Mouse (Mus musculus): Measurements from ENCODE around the gene Atg7. TPM values are rescaled to one million over a fixed set of nuclear protein-coding genes. Genes with fewer than 3 reads are reported as not detected.

Gene Atg7
- polyA plus RNA-seq, 1 experiment: not detected

DNA sequence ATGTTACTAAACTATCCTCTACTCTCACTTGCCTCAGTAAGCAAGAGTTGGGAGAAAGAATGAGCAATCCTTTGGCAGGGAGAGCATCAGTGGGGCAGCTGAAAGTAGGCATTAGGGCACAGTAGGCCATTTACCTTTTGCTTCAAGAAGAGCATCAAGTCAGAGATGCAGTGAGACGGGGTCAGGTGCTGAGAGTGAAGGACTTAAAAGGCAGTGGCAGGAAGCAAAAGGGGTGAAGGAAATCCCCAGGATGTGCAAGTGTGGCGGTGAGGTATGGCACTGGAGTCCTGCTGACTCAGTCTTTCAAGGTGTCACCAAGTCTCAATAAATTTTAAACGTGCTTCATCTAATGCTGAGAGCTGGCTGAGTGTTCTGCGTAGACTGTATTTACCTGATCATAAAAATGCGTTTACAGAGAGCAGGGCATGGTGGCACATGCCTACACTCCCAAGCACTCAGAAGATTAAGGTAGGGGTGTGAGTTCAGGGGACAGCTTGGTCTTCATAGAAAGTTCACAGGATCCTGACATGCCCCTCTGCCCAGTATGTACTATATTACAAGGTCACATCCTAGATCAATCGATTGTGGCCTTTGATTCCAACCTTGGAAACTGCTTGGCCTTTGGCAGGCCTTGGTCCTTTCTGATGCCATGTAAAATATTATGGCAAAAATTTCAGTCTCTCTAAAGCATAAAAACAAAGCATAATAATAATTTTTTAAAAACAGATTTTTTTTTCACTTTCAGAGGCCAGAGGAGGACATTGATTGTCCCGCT is 14.1 kb downstream of the Atg7 start:
- peaks cover 5% of the 10 kb centered on the region for H3K4me1 ChIP-seq (ENCODE audit: control insufficient read depth, insufficient read depth, low read length)
- 93% methylated on average over 7 of the region's 7 CpGs for WGBS
- TF ChIP-seq POLR2A (IDR thresholded peaks at IDR 0.05; ENCODE audit: insufficient read depth, low read depth, low read length): no peak
- TF ChIP-seq CTCF (IDR thresholded peaks at IDR 0.05; ENCODE audit: insufficient read depth, low read depth, low read length): no peak
- H3K4me3 ChIP-seq (ENCODE audit: insufficient read depth, low read depth, low read length): no peak overlapping the region
- no peak overlapping the region for H3K27ac ChIP-seq (ENCODE audit: insufficient read depth, low read depth, low read length)

DNA sequence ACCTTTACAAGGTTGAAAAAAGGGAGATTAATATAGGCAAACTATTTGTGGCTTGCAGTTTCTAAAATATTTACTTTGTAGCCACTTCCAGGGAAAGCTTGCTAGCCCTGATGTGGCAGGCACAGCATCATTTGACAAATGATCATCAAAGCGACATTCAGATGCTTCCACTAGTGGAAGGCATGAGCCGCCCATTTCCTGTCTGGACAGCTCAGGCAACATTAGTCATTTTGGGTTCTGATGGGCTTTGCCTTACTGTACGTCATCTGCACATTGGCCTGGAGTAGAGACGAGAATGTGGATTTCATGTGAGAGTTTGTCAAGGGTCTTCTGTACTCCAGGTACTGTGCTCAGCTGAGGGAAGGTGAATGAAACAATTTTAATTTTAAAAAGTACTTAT is 14.9 kb downstream of the Atg7 start:
- WGBS: 96% methylated on average over 4 of the region's 4 CpGs
- TF ChIP-seq CTCF (IDR thresholded peaks at IDR 0.05; ENCODE audit: insufficient read depth, low read depth, low read length): no peak
- TF ChIP-seq POLR2A (IDR thresholded peaks at IDR 0.05; ENCODE audit: insufficient read depth, low read depth, low read length): no peak
- H3K27ac ChIP-seq (ENCODE audit: insufficient read depth, low read depth, low read length): no peak overlapping the region
- H3K4me3 ChIP-seq (ENCODE audit: insufficient read depth, low read depth, low read length): no peak overlapping the region
- H3K4me1 ChIP-seq (ENCODE audit: control insufficient read depth, insufficient read depth, low read length): peaks cover 2% of the 10 kb centered on the region; the same call in 1 of the 2 replicates

DNA sequence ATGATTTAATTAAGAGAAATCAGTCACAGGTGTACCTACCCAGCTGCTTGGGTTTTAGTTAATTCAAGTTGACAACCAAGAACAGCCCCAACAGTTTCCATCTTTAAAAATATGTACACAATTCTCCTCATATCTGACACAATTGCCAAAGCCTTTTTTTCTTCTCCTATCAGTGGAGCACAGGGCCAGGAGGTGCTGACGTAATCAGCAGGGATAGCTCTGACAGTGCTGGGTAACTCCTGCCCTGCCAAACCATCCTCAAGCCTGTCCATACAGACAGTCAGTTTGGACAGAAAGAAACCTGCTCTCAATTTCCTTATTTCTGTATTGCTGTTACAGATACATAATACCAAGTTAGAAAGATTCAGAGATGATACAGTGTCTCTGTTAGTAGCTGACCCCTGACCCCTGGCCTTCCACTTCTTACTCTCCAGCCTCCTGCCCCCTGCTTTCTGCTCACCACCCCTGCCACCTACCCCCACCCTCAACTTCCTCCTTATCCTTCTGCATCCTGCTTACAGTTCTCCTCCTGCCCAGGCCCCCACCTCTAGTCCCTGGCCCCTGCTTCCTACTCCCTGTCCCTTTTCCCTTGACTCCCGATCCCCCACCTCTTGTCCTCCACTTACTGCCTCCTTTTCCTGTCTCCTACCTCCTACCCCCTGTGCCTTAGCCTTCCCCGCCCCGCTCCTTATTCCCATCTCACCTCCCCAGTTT is 16.5 kb downstream of the Atg7 start:
- 88% methylated on average over 4 of the region's 4 CpGs for WGBS
- Histone ChIP-seq H3K4me1 (ENCODE audit: control insufficient read depth, insufficient read depth, low read length) (no peaks in the 10 kb centered on the region), H3K4me3 (ENCODE audit: insufficient read depth, low read depth, low read length) (no peak overlapping the region), H3K27ac (ENCODE audit: insufficient read depth, low read depth, low read length) (no peak overlapping the region)
- TF ChIP-seq POLR2A (IDR thresholded peaks at IDR 0.05; ENCODE audit: insufficient read depth, low read depth, low read length) (no peak), CTCF (IDR thresholded peaks at IDR 0.05; ENCODE audit: insufficient read depth, low read depth, low read length) (no peak)

GRCm38 (mm10) chr6:114659992-114660800 is 17.3 kb downstream of the Atg7 start:
- TF ChIP-seq CTCF (IDR thresholded peaks at IDR 0.05; ENCODE audit: insufficient read depth, low read depth, low read length) (no peak), POLR2A (IDR thresholded peaks at IDR 0.05; ENCODE audit: insufficient read depth, low read depth, low read length) (no peak)
- WGBS: 80% methylated on average over 5 of the region's 5 CpGs
- H3K4me3 ChIP-seq (ENCODE audit: insufficient read depth, low read depth, low read length): no peak overlapping the region
- no peak overlapping the region for H3K27ac ChIP-seq (ENCODE audit: insufficient read depth, low read depth, low read length)
- H3K4me1 ChIP-seq (ENCODE audit: control insufficient read depth, insufficient read depth, low read length): no peaks in the 10 kb centered on the region

- H3K4me3 ChIP-seq (ENCODE audit: insufficient read depth, low read depth, low read length): no peak overlapping the region
- no peaks in the 10 kb centered on the region for H3K4me1 ChIP-seq (ENCODE audit: control insufficient read depth, insufficient read depth, low read length)
- 66% methylated on average over 2 of the region's 2 CpGs for WGBS
- TF ChIP-seq POLR2A (IDR thresholded peaks at IDR 0.05; ENCODE audit: insufficient read depth, low read depth, low read length) (no peak), CTCF (IDR thresholded peaks at IDR 0.05; ENCODE audit: insufficient read depth, low read depth, low read length) (no peak)
- no peak overlapping the region for H3K27ac ChIP-seq (ENCODE audit: insufficient read depth, low read depth, low read length)
These were observed 20.8 kb downstream of the Atg7 start for GRCm38 (mm10) chr6:114663707-114664106.

GRCm38 (mm10) chr6:114664716-114665115 is 21.8 kb downstream of the Atg7 start:
- Histone ChIP-seq H3K27ac (ENCODE audit: insufficient read depth, low read depth, low read length) (no peak overlapping the region), H3K4me3 (ENCODE audit: insufficient read depth, low read depth, low read length) (no peak overlapping the region), H3K4me1 (ENCODE audit: control insufficient read depth, insufficient read depth, low read length) (no peaks in the 10 kb centered on the region)
- WGBS: 77% methylated on average over 2 of the region's 2 CpGs
- no peak for TF ChIP-seq CTCF (IDR thresholded peaks at IDR 0.05; ENCODE audit: insufficient read depth, low read depth, low read length)
- TF ChIP-seq POLR2A (IDR thresholded peaks at IDR 0.05; ENCODE audit: insufficient read depth, low read depth, low read length): no peak

- Histone ChIP-seq H3K27ac (ENCODE audit: insufficient read depth, low read depth, low read length) (no peak overlapping the region), H3K4me1 (ENCODE audit: control insufficient read depth, insufficient read depth, low read length) (no peaks in the 10 kb centered on the region), H3K4me3 (ENCODE audit: insufficient read depth, low read depth, low read length) (no peak overlapping the region)
- TF ChIP-seq POLR2A (IDR thresholded peaks at IDR 0.05; ENCODE audit: insufficient read depth, low read depth, low read length): no peak
- 95% methylated on average over 6 of the region's 6 CpGs for WGBS
These were observed 24.6 kb downstream of the Atg7 start for GRCm38 (mm10) chr6:114667518-114667917.

DNA sequence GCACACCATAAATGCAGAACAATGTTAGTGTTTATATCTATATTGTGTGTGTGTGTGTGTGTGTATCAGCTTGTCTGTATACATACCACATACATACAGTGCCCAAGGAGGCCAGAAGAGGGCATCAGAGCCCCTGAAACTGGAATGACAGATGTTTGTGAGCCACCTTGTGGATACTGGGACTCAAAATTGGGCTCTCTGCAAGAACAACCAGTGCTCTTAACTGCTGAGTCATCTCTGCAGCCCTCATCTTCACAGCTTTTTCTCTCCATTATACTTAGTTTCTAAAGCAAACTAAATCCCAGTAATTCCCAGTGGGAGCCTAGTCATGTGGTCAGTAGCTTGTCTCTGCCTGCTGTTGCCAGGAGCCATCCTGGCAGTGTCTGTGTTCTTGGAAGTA is 31.9 kb downstream of the Atg7 start:
- Histone ChIP-seq H3K4me3 (ENCODE audit: insufficient read depth, low read depth, low read length) (no peak overlapping the region), H3K4me1 (ENCODE audit: control insufficient read depth, insufficient read depth, low read length) (no peaks in the 10 kb centered on the region), H3K27ac (ENCODE audit: insufficient read depth, low read depth, low read length) (no peak overlapping the region)
- TF ChIP-seq POLR2A (IDR thresholded peaks at IDR 0.05; ENCODE audit: insufficient read depth, low read depth, low read length): no peak

- H3K4me1 ChIP-seq (ENCODE audit: control insufficient read depth, insufficient read depth, low read length): no peaks in the 10 kb centered on the region
- WGBS: 86% methylated on average over 5 of the region's 5 CpGs
- no peak overlapping the region for H3K27ac ChIP-seq (ENCODE audit: insufficient read depth, low read depth, low read length)
- no peak overlapping the region for H3K4me3 ChIP-seq (ENCODE audit: insufficient read depth, low read depth, low read length)
- no peak for TF ChIP-seq CTCF (IDR thresholded peaks at IDR 0.05; ENCODE audit: insufficient read depth, low read depth, low read length)
- no peak for TF ChIP-seq POLR2A (IDR thresholded peaks at IDR 0.05; ENCODE audit: insufficient read depth, low read depth, low read length)
These were observed 33.2 kb downstream of the Atg7 start for GRCm38 (mm10) chr6:114676091-114676490.

Measured in olfactory bulb, adult 2 months (tissue).